Mouse (Mus musculus): ENCODE results near the gene Nrf1.

DNA sequence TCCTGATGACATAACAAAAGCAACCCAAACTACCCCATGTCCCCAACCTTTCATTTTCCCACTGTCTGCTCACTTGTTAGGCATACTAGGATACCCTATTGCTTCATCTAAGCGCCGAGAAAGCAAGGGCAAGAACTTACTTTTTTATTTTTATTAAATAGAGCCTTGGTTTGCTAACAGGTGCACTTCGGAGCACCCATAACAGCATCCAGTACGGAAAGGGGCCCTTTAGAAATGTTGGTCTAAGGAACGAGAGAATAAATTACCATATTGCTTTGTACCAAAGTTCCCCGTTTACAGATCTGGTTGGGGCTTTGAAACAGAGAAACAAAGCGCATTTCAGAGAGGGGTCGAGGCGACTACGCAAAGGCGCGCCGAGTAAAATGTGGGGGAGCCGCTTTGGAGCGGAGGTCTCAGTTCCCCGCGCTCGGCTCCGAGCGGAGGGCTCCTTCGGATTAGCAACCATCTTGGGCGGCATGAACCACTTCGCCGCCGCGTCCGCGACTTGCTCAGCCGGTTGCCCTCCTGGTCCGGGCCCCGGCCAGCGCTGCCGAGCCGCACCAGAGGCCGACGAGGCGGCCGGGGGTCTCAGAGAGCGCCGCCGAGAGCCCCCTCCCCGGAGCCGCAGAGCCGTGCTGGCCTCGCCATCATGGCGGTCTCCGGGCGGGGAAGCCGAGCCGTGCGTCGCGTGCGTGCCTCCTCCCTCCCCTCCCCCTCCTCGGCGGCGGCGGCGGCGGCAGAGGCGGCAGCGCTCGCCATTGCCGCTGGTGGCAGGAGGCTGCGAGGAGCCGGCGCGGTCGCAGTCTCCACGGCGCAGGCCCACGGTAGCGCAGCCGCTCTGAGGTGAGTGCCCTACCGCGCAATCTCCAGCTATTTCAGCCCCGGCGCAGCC is at the start of gene Nrf1:
- TF ChIP-seq POLR2A (IDR thresholded peaks at IDR 0.05; ENCODE audit: extremely low read depth, insufficient read depth, low read length) = peak; percentile 79
- TF ChIP-seq CTCF (IDR thresholded peaks at IDR 0.05; ENCODE audit: low read depth, low read length) = 0 out of 2 replicates have a peak, but pooled peaks have one; percentile 5
